Mouse (Mus musculus) lung, postnatal 25 days (tissue): ENCODE measurements around the gene Ccdc157.
A peak's percentile ranks its signal among the peaks of the same experiment; 100 is the strongest.
"Not testable (repeated sequence)": the region's sequence is repeated elsewhere in the genome, so short reads cannot be mapped to it uniquely, and the experiment has no call there.

Experiments used
- DNase-seq: peaks from one replicate; pipeline ENCODE4 v3.0.0; 2022; ENCODE audit warnings: low spot score

Gene Ccdc157

DNA sequence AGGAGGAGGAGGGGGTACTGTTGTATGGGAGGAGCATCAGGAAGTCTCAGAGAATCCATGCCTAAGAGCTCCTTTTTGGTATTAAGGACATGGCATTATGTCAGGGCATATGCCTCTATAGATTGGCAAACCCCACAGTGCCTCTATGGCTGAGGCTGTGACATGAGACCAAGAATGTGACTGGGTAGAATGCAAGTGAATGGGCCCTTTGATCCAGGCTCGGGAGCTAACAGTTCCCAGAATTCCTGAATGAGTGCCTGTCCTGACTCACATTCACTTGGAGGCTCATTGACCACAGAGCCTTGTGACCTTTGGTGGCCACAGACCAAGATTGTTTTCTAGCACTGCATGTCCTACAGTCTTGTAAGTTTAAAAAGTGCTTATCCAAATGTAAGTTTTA is 22.0 kb upstream of the Ccdc157 start:
- DNase-seq, result no peak

DNA sequence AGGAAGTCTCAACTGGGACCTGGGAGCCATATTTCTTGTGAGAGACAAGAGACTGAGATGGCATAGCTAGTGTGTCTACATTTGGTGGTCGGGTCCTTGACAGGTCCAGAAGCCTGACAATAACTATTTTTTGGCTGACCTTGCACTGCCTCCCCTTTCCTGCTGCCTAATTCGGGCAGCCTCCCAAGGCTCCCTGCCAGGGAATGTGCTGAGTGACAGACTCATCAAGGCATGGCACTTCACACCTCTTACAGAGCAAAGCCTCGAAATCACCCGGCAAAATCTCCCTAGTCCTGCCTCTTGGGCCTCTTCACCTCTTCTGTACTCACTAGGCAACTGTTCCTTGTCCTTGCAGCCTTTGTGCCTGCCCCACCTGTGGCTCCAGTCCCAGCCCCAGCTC is 17.6 kb upstream of the Ccdc157 start:
- no peak for DNase-seq

DNA sequence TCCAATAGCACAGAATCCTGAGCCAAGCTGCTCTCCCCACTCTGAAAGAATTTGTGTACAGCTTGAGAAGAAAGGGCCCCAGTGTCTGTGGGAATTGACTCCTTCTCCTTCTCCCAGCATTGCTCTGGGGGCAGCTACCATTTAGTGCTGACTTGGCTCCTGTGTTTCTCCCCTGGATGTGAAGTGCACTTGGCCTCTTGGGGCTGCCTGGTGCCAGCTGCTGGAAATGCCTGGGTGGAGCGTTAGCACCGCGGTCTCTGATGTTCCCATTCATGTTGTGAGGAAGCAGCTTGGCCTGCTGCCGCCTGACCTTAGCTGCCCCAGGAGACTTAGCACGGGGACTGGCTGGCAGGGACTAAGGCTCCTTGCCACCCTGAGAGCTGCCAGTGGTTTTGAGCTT is 14.5 kb upstream of the Ccdc157 start:
- DNase-seq, result no peak

DNA sequence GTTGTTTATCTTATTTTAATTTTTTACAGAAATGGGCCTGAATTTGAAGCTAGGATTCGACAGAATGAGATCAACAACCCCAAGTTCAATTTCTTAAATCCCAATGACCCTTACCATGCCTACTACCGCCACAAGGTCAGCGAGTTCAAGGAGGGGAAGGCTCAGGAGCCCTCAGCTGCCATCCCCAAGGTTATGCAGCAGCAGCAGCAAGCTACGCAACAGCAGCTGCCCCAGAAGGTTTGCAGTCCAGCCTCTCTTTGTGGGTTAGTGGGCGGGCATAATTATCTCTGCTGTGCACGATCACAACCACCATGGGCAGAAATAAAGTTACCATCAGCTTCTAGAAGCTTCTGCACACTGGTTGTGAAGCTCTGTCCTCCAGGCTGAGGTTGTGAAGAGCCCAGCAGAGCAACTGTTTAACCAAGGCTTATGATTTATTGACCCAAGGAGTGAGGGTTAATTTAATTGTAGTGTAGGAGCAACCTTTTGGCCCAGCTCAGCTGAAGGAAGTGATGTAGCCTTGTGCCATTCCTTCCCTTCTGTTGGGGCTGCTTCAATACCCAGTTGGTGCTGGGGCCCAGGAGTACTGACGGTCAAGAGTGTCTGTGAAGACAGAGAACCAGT is 6.5 kb upstream of the Ccdc157 start:
- DNase-seq, result no peak

DNA sequence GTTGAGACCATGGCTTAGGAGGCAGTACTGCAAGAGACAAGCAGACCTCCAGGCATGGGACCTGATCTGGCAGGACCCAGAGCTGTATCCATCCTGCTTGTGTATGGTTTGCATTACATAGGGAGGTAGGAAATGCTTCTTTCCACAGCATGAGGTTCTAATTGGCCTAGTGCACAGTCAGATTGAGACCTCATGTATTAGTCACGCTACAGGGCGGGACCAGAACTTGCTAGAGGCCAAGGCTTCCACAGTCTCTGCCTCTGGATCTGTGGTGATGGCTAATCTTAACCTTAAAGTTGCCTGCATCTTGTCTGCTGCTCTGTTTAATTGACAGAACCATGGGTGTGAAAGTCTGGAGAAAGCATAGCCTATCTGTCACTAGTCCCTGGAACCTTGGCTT is 4.6 kb upstream of the Ccdc157 start:
- no peak for DNase-seq

DNA sequence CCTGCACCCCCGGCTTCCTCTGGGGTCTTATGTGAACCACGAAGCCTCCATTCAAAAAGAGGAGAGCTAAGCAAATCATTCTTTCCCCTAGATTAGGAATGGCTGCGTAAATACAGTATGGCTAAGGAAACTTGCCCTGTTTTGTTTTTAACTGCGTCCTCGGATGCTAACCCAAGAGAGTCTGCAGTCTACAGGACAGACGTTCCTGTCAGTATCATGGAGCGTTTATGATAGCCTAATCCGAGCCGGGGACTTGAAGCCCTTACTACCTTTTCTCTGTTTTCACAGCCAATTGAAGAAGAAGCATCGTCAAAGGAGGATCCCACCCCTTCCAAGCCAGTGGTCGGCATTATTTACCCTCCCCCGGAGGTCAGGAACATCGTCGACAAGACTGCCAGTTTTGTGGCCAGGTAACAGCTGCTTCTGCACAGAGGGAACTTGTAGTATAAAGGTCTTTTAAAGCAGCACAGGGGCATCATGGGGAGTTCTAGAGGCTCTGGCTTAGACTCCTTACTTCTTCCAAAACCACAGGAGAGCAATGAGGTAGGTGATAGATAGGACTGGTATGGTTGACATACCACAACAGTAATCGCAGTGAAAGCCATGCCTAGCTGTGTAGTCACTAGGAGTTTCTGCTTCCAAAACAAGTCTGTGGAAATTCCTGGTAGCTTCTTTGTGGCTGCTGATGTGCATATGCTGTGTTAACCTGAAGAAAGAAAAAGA is 826 bp upstream of the Ccdc157 start:
- no peak for DNase-seq

DNA sequence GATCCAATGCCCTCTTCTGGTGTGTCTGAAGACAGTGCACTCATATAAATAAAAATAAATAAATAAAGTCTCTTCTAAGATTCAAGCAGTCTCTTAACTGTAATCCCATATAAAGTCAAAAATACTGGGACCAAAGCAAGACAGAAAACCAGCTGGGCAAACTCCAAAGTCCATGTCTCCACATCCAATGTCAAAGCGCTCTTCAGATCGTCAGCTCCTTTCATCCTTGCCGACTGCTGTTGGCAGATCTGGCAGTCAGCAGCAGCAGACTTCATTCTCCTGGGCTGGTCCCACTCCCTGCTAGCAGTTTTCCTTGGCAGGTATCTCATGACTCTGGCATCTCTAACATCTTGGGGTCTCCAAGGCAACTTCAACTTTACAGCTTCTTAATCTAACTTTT is 1.4 kb downstream of the Ccdc157 start:
- no peak for DNase-seq

DNA sequence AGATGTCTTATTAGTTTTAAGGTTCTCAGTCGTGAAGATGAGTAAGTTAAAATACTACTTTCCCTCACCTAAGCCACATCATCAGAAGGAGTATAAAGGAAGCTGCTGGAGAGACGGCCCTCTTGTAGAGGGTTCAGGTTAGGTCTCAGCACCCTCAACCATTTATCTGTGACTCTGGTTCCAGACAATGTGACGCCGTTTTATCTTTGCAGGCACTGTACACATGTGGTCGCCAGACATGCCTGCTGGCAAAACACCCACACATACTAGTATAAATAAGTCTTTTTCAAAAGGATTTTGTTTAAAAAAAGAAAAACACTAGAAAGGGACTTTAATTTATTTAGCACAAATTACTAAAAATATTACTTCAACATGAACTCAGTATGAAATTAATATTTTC is 4.5 kb downstream of the Ccdc157 start:
- DNase-seq, result no peak

DNA sequence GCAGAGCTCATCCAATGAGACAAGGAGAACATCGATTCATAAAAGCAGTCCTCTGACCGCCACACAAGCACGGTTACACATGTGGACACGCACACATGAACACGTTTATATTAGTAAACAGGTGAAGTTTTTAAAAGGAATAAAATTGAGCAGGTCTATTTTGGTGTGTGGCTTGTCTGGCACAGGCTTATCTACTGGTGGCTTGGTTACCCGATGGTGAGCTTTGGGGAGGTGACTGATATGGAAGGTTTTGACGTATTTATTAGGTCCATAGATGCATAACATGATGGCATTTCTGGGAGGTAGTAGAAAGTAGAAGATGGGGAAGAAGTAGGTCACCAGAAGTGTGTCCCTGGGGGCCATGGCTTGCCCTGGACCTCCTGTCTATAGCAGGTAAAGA is 6.4 kb downstream of the Ccdc157 start:
- DNase-seq, result no peak

DNA sequence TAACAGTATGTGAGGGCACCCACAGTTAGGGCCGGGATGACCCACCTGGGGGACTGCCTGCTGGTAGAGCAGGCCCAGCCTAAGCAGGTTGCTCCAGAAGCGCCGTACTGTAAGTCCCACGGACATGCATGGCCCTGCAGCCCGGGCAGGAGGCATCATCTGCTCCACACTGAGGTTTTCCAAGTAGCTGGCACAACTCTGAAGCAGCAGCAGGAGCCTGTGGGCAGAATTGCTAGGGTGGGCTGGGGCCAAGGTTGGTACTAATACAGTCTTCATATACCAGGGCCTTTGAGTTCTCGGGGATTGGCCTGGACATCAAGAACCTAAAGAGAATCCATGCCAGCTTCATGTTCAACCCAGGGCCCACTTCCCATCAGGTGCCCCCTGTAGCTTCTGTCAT is 10.2 kb downstream of the Ccdc157 start:
- no peak for DNase-seq

DNA sequence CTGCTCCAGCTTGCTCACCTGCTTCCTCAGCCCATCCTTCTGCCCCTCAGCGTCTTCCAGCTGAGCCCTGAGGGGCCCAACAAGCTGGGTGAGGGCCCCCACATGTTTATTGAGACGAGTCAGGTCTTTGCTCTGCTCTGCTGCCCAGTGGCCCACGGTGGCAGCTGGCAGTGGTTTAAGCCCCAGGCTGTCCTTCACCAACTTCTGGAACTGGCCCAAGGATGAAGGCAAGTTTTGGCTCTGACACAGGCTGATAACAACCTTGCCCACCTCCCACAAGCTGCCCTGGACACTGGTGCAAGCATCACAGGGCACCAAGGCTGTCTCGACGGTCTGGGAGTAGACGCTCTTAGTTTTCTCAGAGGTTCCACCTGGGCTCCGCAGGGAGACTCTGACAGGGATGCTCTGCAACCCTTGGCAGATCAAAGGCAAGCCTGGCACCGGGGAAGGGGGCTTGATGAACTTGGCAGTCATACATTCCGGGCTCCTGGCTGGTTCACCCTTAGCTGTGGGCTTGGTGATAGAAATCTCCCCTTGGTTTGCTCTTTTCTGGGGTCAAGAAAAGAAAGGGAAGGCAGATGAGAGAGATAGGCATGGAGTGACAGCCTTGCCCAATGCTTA is 11.4 kb downstream of the Ccdc157 start:
- DNase-seq, result no peak

DNA sequence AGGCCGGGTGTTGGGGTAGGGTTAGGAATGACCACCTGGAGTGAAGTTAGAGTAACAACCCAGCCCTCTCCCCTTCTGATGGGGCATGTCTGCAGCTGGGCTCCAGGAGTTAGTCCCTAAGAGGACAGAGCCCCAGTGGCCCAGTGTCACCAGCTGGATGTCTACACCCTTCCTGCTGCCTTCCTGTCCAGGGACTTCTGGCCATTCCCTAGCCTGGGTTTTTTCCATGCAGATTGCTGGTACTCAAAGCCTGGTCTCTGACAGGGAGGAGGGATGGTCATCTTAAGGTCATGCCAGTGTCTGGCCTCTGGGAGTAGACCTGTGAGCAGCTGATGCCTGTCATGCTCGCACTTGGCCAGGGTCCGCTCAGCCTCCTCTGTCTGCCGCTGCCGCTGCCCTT is 12.0 kb downstream of the Ccdc157 start:
- DNase-seq, result peak; percentile 44

DNA sequence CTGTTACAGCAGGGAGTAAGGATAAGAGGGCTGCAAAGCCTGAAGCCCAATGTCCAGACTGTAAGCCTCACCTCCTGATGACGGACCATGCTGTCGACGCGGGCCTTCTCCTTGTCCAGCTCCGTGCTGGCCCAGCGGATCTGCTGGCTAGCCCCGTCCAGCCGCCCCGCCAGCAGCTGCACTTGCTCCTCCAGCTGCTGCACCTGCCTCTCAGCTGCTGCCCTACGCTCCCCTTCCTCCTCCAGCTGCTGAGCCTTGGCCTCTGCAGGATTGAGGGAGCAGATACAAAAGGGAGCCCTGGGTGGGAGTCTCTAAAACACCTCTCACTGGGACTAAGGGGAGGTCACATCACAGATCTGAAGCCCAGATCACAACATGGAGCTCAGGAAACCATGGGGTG is 13.0 kb downstream of the Ccdc157 start:
- DNase-seq, result no peak

DNA sequence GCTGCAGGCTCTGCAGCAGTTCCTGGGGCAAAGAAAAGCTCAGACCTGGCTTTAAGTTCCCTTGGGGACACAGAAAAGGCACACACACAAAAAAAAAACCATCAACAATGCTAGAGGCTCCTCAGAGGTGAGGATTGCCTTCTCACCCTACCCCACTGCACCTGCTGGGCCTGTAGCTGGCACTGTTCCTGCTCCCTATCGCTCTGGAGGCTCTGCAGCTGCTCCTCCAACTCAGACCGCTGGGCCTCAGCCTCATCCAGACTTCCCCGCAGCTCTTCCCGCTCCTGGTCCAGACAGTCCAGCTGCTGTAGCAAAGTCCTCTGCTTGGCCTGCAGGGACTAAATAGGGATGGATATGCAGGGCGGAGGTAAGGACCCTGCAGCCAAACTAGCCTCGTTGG is 13.7 kb downstream of the Ccdc157 start:
- no peak for DNase-seq

DNA sequence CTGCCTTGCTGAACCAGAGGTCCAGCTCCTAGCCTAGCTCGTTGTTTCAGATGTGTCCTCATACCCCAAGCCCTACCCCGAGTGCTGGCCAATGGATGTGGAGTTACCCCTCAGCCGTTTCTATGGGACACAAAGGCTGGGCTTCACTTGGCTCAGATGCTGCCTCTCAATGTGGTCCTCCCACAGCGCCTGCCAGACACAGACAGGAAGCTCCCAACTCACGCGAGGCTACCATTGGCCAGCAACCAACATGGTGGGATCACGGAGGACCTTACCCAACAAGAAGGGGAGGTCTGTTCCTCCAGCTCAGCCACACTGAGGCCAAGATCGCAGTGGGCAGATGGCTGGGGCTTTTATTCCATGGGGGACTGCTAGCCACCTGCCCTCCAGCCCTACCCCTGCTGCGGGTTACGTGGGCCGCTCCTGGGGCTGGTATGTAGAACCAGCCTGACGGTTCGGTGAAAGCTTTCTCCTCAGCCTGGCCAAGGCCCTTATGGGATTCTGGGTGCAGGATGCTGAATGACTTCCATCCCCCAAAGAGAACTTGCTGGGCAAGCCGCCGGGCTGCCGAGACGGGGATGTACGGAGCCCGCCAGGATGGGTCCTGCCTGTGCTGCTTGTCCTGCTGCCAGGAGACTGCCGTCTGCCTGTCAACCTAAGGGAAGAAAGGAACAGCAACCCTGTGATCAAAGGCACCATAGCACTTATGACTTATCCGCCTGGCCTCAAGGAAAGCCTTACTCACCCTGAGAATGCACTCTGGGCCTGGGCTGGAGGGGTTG is 16.6 kb downstream of the Ccdc157 start:
- no peak for DNase-seq

DNA sequence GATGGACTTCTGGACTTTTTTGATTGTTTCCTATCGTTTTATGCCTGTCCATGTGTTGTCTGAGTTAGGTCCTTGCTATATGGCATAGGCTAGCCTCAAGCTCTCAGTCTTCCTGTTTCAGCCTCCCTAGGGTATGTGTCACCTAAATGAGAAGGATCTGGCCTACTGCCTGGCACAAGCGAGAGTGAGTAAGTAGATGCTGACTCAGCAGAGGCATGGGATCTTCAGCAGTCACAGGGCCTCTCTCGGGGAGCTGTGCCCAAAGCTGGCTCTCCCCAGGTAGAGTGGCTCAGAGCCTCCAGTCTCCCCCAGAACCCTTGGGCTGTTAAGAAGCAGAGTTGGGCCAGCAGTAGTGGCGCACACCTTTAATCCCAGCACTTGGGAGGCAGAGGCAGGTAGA is 17.7 kb downstream of the Ccdc157 start:
- DNase-seq, result no peak

DNA sequence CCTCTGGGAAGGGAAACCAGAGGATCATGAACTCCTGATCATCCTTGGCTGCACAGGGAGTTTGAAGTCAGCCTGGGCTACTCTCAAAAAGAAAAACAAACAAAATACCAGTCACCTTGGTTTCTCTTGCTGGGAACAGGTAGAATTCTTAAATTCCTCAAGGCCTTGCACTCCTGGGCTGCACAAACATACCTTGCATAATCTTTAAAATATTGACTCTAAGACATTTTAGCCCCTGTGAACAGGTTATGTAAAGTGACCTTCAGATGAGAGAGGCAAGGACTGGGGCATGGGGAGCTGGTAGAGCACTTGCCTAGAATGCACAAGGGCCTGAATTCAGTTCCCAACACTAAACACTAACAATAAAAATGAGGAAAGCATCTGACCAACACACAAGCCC is 18.6 kb downstream of the Ccdc157 start:
- peak; percentile 44 for DNase-seq

DNA sequence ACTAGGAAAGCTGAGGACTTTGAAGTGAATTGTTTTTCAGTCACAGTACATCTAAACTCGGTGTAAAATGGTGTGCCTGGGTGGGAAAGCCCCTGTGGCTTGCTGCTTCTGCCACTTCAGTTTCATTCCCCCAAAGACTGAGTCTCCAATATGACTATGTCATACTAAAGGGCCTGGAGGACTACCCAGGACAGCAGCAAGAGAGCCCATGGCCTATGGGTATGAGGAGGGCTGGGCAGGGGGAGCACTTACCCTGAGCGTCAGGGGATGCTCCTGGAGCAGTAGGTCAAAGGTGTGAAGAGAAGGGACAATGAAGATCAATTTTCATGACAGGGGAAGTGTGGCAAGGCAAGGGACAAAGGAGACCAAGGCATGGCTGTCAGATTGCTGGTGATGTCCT is 21.1 kb downstream of the Ccdc157 start:
- DNase-seq, result no peak

DNA sequence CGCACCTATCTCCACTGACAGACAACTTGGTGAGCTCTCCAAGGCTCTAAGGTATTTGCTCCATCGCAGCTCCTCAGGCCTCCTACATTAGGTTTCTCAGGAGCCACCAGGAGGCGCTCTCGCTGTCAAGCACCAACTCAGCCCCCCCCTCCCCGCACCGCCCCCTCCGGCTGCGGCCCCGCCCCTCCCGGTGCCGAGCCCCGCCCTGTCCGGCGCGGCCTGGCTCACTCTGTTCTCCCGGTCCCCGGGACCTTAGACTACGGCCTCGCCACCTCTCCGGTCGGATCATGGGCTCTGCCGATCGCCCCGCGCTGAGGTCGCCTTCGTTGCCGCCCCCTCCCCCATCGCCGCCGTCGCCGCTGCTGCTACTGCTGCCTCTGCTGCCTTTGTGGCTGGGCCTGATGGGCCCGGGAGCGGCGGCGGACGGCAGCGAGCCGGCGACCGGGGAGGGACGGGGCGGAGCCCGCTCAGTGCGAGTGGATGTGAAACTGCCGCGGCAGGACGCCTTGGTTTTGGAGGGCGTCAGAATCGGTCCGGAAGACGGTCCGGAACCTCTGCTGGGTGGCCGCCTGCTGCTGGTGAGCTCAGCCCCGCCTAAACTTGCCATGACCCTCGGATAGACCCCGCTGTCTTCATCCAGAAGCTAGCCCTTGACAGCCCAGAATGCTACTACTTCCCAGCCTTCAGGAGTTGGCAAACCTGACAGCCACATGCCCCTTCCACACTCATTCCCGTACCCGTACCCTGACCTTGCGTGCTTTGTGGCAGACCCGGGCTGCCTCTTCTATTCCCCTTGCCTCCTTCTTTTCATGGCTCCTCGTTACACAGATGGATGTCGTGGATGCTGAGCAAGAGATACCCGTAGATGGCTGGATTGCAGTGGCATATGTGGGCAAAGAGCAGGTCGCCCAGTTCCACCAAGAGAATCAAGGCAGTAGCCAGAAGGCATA is 24.8 kb downstream of the Ccdc157 start, which contains the start of gene Rnf215:
Gene Rnf215 (plus strand): TSS at position 217 of the 950 bp plus-strand sequence.
- DNase-seq, result peak; percentile 87

DNA sequence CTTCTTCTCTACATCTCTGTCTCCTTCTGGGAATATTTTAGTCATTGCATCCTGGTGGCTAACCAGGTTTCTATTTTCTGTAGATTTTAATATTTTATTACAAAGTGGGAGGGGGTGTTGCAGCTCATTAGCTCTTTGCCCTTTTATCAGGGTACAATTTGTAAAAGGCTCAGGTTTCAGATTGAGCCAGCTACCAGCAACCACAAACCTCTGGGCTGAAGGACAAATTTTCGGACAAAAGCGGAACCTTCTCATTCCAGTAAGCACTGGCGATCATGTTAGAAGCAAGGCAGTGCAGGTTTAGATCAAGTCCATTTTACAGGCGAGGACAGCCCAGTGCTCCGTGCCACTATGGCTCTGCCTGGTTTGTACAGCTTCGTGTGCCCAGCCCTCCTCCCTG is 25.7 kb downstream of the Ccdc157 start:
- DNase-seq, result no peak

DNA sequence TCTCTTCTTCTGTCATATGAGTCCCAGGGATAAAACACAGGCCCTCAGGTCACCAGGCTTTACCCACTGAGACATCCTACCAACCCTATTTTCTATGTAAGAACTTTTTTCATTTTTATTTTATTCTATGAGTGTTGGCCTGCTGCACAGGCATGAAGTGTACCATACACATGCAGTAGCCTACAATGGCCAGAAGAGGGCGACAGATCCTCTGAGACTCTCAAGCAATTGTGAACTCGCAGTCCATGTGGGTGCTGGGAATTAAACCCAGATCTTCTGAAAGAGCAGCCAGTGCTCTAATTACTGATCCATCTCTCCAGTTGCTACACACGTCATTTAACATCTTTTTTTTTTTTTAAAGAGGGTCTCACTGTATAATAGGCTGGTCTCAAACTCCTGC is 26.6 kb downstream of the Ccdc157 start:
- no peak for DNase-seq

DNA sequence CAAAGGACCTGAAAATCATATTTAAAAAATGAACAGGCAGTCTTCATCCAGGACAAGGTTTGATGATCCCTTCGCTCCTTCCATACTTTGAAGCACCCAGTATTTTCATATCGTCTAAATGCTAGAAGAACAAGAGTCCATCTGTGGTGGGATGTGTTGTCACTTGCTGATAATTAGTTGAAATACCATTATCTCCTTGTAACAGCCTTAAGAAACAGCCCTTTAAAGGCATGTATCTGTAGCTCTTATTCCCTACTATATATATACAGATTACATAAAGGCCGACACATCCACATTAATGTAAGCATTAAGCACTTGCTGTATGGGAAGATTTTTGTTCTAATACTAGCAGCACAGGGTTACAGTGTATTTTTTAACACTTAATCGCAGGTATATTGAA is 31.6 kb downstream of the Ccdc157 start:
- DNase-seq, result not testable (repeated sequence)
